7 mouse cellular contexts compared by ENCODE assay signal in the genomic region with DNA sequence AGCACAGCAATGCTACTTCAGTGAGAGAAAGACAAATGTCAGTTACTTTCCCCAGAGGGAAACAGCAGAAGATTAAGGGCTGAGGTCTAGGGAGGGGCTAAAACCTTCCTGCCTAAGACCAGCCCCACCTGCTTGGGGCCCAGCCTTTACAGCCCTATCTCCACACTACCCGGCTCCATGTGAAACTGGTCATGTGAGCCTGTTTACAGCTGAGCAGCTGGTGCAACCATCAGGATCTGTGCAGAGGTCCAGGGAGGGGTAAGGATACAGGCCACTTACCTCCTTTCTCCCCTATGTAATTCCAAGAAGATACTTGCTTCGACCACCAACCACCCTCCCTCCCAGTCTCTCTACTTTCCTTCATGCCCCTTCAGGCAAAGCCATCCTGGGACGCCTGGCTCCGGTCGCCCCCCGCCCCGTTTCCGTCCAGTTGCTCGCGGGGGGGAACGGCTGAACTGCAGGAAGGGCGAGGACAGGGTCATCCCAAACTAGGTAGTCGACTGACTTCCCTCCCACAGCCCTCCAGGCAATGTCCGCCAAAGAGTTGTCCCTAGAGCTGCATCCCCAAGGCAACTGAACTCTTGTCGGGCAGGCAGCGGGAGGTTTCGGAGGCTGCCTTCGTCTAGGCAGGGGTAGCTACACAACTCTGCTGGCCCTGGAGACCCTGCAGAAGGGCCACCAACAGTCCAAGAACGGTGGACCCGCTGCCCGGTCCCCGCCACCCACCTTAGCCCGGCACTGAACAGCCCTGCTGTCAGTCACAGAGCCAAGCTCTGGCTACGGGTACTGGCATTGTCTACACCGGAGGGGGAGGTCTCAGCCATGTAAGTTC. TPM values are rescaled to one million over a fixed set of nuclear protein-coding genes. Genes with fewer than 3 reads are reported as not detected.
DNase-seq lines count a peak whose midpoint lies in the region; ATAC-seq and TF ChIP-seq lines count a peak whose summit lies in the region.

No protein-coding gene starts in this region.

- in situ Hi-C loops in ES-E14 (cut with MboI; ENCODE audit: low sequenced_read_pairs in 2 of 2, unreplicated experiment in 2 of 2), result no loop called here

- H3K36me3 ChIP-seq in ES-E14 (ENCODE audit: control insufficient read depth, insufficient read depth, low read length, poor library complexity, severe bottlenecking) (no peaks in the 10 kb centered on the region), macrophage (ENCODE audit: inconsistent target) (no peaks in the 10 kb centered on the region)
- H3K36me3 ChIP-seq in heart, embryonic 16.5 days (ENCODE audit: control insufficient read depth, insufficient read depth), result no peaks in the 10 kb centered on the region

- H3K79me2 ChIP-seq in macrophage (ENCODE audit: inconsistent target), result peaks cover 41% of the 10 kb centered on the region; the same call in 1 of the 2 replicates

- peak; percentile 4 for DNase-seq in ES-E14 (ENCODE audit: low read depth, low spot score)
- peak; percentile 34 for DNase-seq in kidney, postnatal 10 days
- DNase-seq in right cerebral cortex, postnatal 4 days, result peak; percentile 2

- no peaks in the 10 kb centered on the region for H3K27me3 ChIP-seq in heart, embryonic 16.5 days (ENCODE audit: control insufficient read depth, insufficient read depth, low read length)

- WGBS in heart, embryonic 16.5 days, result 12% methylated on average over 25 of the region's 25 CpGs
- WGBS in macrophage (ENCODE audit: missing documents), result 19% methylated on average over 22 of the region's 25 CpGs

- peak overlapping the region; percentile 76 for H3K9ac ChIP-seq in ES-E14 (ENCODE audit: insufficient read depth, low read depth, low read length, poor library complexity, severe bottlenecking)
- peak overlapping the region; percentile 86 for H3K9ac ChIP-seq in heart, embryonic 16.5 days (ENCODE audit: low read length)

- H3K27ac ChIP-seq in ES-E14 (ENCODE audit: insufficient read depth, low read depth, low read length, poor library complexity, severe bottlenecking) (no peak overlapping the region; the same call in 1 of the 2 replicates), macrophage (peak overlapping the region; percentile 29)
- peak overlapping the region; percentile 54 for H3K27ac ChIP-seq in bone marrow macrophage, adult 2 months (ENCODE audit: insufficient read depth, low read depth, low read length)
- no peak overlapping the region for H3K27ac ChIP-seq in embryonic fibroblast, embryonic 13.5 days (ENCODE audit: insufficient read depth, low read length)
- H3K27ac ChIP-seq in heart, embryonic 16.5 days (ENCODE audit: low read length), result peak overlapping the region; percentile 87

- peak; percentile 59 for ATAC-seq in heart, embryonic 16.5 days (replicated peaks; ENCODE audit: extremely low read depth, insufficient read depth, low FRiP score)

- peak overlapping the region; percentile 66 for H3K4me2 ChIP-seq in heart, embryonic 16.5 days (ENCODE audit: low read depth, low read length)

- H3K4me3 ChIP-seq in ES-E14 (ENCODE audit: insufficient read depth in 1 of 2, low read depth in 1 of 2, low read length in 2 of 2, poor library complexity in 1 of 2, severe bottlenecking in 1 of 2) (peak overlapping the region; percentile 82 to 84), macrophage (ENCODE audit: inconsistent target) (peak overlapping the region; percentile 70)
- H3K4me3 ChIP-seq in bone marrow macrophage, adult 2 months (ENCODE audit: insufficient read depth, low read length), result peak overlapping the region; percentile 62
- peak overlapping the region; percentile 85 for H3K4me3 ChIP-seq in embryonic fibroblast, embryonic 13.5 days (ENCODE audit: insufficient read depth, low read length)
- peak overlapping the region; percentile 73 for H3K4me3 ChIP-seq in heart, embryonic 16.5 days (ENCODE audit: low read length)

- TF ChIP-seq POLR2A in bone marrow macrophage, adult 2 months (IDR thresholded peaks at IDR 0.05; ENCODE audit: borderline replicate concordance, low read depth, low read length), result no peak
- no peak for TF ChIP-seq POLR2A in embryonic fibroblast, embryonic 13.5 days (IDR thresholded peaks at IDR 0.05; ENCODE audit: low read depth, low read length)

- no peaks in the 10 kb centered on the region for H3K4me1 ChIP-seq in ES-E14 (ENCODE audit: control insufficient read depth in 2 of 2, insufficient read depth in 2 of 2, low read length in 2 of 2, poor library complexity in 1 of 2)
- no peaks in the 10 kb centered on the region for H3K4me1 ChIP-seq in bone marrow macrophage, adult 2 months (ENCODE audit: control insufficient read depth, insufficient read depth, low read length)
- H3K4me1 ChIP-seq in embryonic fibroblast, embryonic 13.5 days (ENCODE audit: control insufficient read depth, insufficient read depth, low read length), result no peaks in the 10 kb centered on the region
- 0 out of 2 replicates have a peak, but pooled peaks cover 2% of the 10 kb centered on the region for H3K4me1 ChIP-seq in heart, embryonic 16.5 days (ENCODE audit: control insufficient read depth, insufficient read depth, low read length)

- no peaks in the 10 kb centered on the region for H3K9me3 ChIP-seq in ES-E14 (ENCODE audit: control insufficient read depth, insufficient read depth, low read depth, low read length)
- no peaks in the 10 kb centered on the region for H3K9me3 ChIP-seq in heart, embryonic 16.5 days (replicated peaks; ENCODE audit: control insufficient read depth, low read length)

- no peak for TF ChIP-seq CTCF in bone marrow macrophage, adult 2 months (IDR thresholded peaks at IDR 0.05; ENCODE audit: low read depth, low read length)
- TF ChIP-seq CTCF in embryonic fibroblast, embryonic 13.5 days (IDR thresholded peaks at IDR 0.05; ENCODE audit: borderline replicate concordance, insufficient read depth, low read length), result no peak

TF ChIP-seq in ES-E14, 5 proteins besides CTCF, POLR2A, EP300 and RAD21:
- TF ChIP-seq CHD2 (IDR thresholded peaks at IDR 0.05; ENCODE audit: low read depth, low read length) (no peak), ZNF384 (IDR thresholded peaks at IDR 0.05; ENCODE audit: low read depth, low read length) (no peak), ZC3H11A (IDR thresholded peaks at IDR 0.05; ENCODE audit: borderline replicate concordance, low read depth, low read length) (no peak), MAFK (IDR thresholded peaks at IDR 0.05; ENCODE audit: insufficient read depth, low read depth, low read length) (no peak), HCFC1 (IDR thresholded peaks at IDR 0.05; ENCODE audit: borderline replicate concordance, insufficient read depth, low read length) (no peak)

RNA-seq across cellular contexts. Expression of a gene that starts 0.6 kb away (rescaled TPM):
- 2.9 and 7.4 TPM in 2 replicates for total RNA-seq in ES-E14 (2012; rRNA removed)
- polyA plus RNA-seq in bone marrow macrophage, adult 2 months (2012; ENCODE audit: insufficient read depth, insufficient read length, missing spikeins), result 24.9 and 26.2 TPM in 2 replicates
- polyA plus RNA-seq in embryonic fibroblast, embryonic 13.5 days (2011; ENCODE audit: insufficient read length, low read depth, missing spikeins), result 21.4 and 29.6 TPM in 2 replicates
- 56.9 and 71.6 TPM in 2 replicates for polyA plus RNA-seq in heart, embryonic 16.5 days (2015; fragmentation: Nextera tagmentation; extraction: Ambion mirVana)
- 1 to 10 TPM in 25 of 26 experiments, under 1 TPM in 1; 0.86 to 8.3 (median 2.5) TPM for total RNA-seq in macrophage (2018; cell fraction: chromatin; rRNA removed)
- 10 to 100 TPM in 23 of 26 experiments, 1 to 10 TPM in 3; 6.8 to 25.8 (median 13.5) TPM for total RNA-seq in macrophage (2018; cell fraction: cytosol; rRNA removed)
- total RNA-seq in macrophage (2018; cell fraction: nucleus; rRNA removed), result 10 to 100 TPM in 6 of 26 experiments, 1 to 10 TPM in 20; 3.4 to 20.3 (median 6.4) TPM
- polyA plus RNA-seq in macrophage (2018), result 13.4 to 22.1 TPM (median 21.4 TPM) in 3 replicates

Comparison
In these comparisons a context has a peak if more than half of its experiments do, and no peak if none do; other contexts are left out.
1. H3K27ac ChIP-seq: peak in bone marrow macrophage, adult 2 months (single experiment), heart, embryonic 16.5 days (single experiment) and macrophage (single experiment); none in ES-E14 (single experiment) and embryonic fibroblast, embryonic 13.5 days (single experiment).
2. Peak in every context shown above with its lines, with median percentiles within 50 percentile points of each other: DNase-seq and H3K4me3 ChIP-seq.